Mouse (Mus musculus) CH12.LX (cell line): Measurements from ENCODE around the gene Ikzf3.

Experiments
- CHD2 ChIP-seq: IDR thresholded peaks from 2 replicates; pipeline ENCODE4 v1.6.1; 2011; ENCODE audit warnings: low read length, improper control_type of control experiment
- CTCF ChIP-seq, 2 experiments: IDR thresholded peaks in 1 of 2; conservative IDR thresholded peaks in 1 of 2; 2 replicates each; pipeline ENCODE4 v1.5.1; 2011 to 2012; ENCODE audit warnings: low read depth in 2 of 2, low read length in 2 of 2, improper control_type of control experiment in 1 of 2, inconsistent platforms in 1 of 2, mild to moderate bottlenecking in 1 of 2, moderate library complexity in 1 of 2
- EP300 ChIP-seq: IDR thresholded peaks from 2 replicates; pipeline ENCODE4 v1.6.1; 2011; ENCODE audit warnings: low read length, improper control_type of control experiment
- JUND ChIP-seq: conservative IDR thresholded peaks from 2 replicates; pipeline ENCODE4 v1.6.1; 2011; ENCODE audit warnings: low read depth, low read length, improper control_type of control experiment
- NRF1 ChIP-seq: IDR thresholded peaks from 2 replicates; pipeline ENCODE4 v1.6.1; 2014; ENCODE audit warnings: low read depth, mild to moderate bottlenecking, inconsistent platforms, low read length, improper control_type of control experiment, moderate library complexity
- POLR2A ChIP-seq: IDR thresholded peaks from 2 replicates; pipeline ENCODE4 v1.6.1; 2011; ENCODE audit warnings: low read depth, mild to moderate bottlenecking, improper control_type of control experiment, low read length
- SIN3A ChIP-seq: IDR thresholded peaks from 2 replicates; pipeline ENCODE4 v1.6.1; 2012; ENCODE audit warnings: low read length, improper control_type of control experiment, inconsistent platforms
- UBTF ChIP-seq: IDR thresholded peaks from 2 replicates; pipeline ENCODE4 v1.6.1; 2012; ENCODE audit warnings: low read depth, mild to moderate bottlenecking, inconsistent platforms, low read length, improper control_type of control experiment, moderate library complexity
- ZC3H11A ChIP-seq: IDR thresholded peaks from 2 replicates; pipeline ENCODE4 v1.6.1; 2012; ENCODE audit warnings: low read depth, mild to moderate bottlenecking, inconsistent platforms, low read length, improper control_type of control experiment

GRCm38 (mm10) chr11:98459071-98459741, 86.6 kb downstream of the Ikzf3 start:
- TF ChIP-seq JUND = peak; percentile 90
- peak; percentile 89; the same call in 1 of the 2 replicates for TF ChIP-seq UBTF
- 0 out of 4 replicates have a peak, but pooled peaks of 1 of the 2 experiments have one; percentile 11 for TF ChIP-seq CTCF (conservative IDR thresholded peaks at IDR 0.05 in 1 of 2, IDR thresholded peaks at IDR 0.05 in 1 of 2; ENCODE audit: low read depth in 2 of 2, low read length in 2 of 2)
- TF ChIP-seq EP300 = peak; percentile 100
- TF ChIP-seq SIN3A = peak; percentile 96
- TF ChIP-seq NRF1 = peak; percentile 62
- TF ChIP-seq ZC3H11A = no peak; the same call in 1 of the 2 replicates
- peak; percentile 25; the same call in 1 of the 2 replicates for TF ChIP-seq POLR2A
- TF ChIP-seq CHD2 = peak; percentile 97
